Mouse (Mus musculus): ENCODE measurements around the gene Carm1.

- TF ChIP-seq CTCF (IDR thresholded peaks at IDR 0.05; ENCODE audit: borderline replicate concordance, insufficient read depth, low read length), result no peak
- TF ChIP-seq POLR2A (IDR thresholded peaks at IDR 0.05; ENCODE audit: low read depth, low read length), result peak; percentile 46; the same call in 1 of the 2 replicates
These were observed 46.5 kb downstream of the Carm1 start for GRCm38 (mm10) chr9:21593122-21593721.

Measured in embryonic fibroblast, embryonic 13.5 days (primary cell).